Mouse (Mus musculus): ENCODE results near the gene Commd1.

The Commd1 gene

DNA sequence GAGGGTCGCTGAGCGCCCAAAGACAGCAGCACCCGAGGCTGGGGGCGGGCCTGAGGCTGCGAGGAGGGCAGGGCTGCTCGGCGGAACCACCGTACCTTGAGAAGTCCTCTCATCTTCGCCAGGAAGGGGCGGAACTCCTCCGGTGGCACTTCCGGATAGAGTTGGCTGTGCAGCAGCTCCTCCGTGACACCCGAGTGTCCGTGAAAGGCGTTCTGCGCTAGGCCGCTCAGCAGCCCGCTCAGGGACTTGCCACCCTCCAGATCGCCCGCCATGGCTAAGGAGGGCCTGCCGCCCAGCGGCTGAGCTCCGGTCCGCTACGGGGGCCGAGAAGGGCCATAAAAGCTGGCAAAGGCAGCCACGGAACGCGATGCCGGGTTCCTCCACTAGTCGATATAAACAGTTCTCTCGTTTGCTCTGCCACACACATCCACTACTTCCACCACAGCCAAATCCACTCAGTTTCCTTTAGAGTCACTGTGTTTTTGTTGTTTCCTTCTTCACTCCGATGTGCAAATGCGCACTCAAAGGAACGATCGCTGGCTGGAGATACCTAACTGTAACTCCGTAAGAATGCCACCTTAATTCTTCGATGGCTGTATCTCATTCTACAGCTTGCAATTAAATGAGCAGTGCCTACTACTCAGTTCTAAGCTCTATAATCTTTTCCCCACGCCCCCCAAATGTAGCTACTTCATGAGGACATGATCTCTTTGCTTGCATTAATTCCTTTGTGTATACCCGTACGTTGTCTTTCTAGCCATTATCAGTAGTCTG, at the start of gene Commd1, which contains the start of gene Gm28048:
TSS of gene Commd1 (minus strand) at position 399 of the 774 bp plus-strand sequence.
TSS of gene Gm28048 (minus strand) at position 107 of the 774 bp plus-strand sequence.
- in situ Hi-C loops (cut with MboI, MseI), result no loop called here

DNA sequence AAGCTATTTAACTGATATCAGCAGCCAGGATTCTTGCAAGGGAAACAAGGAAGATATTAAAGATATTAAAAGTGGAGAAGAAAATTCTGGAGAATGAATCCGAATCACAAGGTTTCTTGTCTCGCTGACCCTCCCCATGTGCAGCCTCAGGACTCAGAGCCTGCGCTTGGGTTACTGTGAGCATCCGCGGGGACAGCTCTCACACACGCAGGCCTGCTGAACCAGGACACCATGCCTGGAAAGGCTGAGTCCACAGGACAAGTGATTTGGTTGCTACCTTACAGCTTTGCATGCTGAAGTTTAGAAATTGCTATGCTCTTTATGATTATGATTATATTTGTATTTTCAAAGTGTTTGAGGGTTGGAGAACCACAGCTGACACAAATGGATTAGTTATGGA, 47.2 kb upstream of the Commd1 start:
- in situ Hi-C loops (cut with MboI, MseI), result no loop called here

DNA sequence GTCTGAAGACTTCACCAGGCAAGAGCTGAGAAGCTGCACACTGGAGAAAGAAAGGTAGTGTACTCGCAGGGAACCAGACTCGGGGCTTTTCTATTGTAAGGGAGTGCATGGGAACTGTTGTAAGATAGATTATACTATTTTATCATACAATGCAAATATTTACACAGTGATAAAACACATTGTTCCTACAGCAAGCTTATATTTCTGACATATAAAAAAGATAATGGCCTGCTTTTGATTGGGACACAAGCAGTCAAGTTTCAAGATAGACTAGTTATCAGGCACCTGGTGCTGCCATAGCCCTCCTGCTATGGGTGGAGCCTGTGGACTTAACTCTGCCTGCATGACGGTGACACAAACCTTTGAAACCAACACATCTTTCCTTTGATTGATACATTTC, 46.8 kb upstream of the Commd1 start:
- in situ Hi-C loops (cut with MboI, MseI), result no loop called here

DNA sequence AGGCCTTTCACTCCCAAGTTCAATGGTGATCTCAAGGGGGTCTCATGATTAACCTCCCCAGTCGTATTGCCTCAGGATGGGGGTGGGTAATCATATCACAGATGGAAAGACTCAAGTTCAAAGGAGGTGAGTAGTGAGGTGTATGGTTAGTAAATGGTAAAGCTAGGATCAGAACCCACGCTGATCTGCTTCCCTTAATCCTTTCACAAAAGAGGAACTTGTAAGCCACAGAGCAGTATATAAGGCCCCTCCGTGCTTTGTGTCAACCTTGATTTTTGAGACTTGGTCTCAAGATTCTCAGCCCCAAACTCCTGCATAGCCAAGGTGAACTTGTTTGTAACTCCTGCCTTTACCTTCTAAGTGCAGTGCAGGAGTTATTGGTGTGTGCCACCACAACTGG, 42.0 kb upstream of the Commd1 start:
- in situ Hi-C loops (cut with MboI, MseI), result no loop called here

DNA sequence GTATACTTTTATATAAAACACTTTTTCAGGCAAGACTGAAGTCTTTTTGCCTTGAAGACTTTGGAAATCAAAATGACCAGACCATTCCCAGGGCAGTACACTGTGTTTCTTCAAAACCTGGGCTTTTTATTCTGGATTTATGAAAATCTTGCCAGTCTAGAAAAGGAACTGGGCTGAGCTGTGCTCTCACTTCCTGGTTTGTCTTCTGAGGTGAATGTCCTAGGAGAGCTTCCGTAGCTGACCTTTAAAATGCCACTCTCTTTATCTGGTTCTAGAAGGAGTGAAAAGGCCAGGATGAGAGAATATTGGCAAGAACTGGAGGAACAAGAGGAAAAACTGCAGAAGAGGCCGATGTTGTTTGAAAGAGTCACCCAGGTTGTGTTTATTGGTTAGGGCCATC, 41.0 kb upstream of the Commd1 start:
- in situ Hi-C loops (cut with MboI, MseI), result no loop called here

DNA sequence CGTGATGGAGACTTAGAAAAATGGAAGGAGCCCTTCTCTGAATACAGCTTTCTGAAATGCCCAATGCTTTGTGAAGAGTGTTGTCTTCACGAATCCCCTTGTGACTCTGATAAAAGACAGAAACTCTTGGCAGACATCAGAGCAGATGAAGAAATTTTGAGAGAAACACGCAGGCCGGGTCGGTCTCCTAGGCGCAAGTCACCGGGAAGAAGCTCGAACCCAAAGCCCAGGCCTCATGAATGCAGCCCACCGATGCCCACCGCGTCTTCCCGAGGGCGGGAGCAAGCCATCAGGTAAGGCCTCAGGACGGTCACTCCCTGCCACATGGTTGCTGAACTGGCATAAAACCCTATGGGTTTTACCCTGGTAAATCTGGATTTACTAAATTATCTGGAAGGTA, 38.7 kb upstream of the Commd1 start:
- in situ Hi-C loops (cut with MboI, MseI), result no loop called here

DNA sequence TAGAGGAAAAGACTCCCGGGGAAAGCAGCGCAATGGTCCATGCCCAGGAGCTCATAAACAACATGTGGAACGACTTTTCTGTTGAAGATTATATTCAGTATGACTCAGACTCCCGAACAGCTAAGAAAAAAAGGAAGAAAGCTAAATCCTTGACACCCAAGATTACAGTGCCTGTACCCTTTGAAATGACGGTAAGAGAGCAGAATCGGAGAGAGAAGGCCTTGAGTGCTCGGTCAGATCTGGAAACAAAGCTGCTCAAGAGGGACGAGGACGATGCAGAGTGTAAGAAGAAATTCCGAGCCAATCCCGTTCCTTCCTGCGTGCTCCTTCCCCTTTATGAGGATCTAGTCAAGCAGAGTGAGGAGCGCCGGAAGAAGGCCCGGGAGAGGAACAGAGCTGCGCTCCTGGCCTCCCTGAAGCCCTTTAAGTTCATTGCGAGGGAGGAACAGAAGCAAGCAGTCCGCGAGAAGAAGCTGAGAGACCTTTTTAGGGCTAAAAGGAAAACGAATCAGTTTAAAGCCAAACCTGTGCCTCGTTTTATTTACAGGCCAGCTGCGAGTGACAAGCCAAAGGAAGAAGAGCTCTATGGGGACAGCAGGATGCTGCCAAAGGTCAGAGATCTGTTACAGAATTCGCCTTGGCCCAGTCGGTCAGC, 38.1 kb upstream of the Commd1 start:
- in situ Hi-C loops (cut with MboI, MseI), result no loop called here

DNA sequence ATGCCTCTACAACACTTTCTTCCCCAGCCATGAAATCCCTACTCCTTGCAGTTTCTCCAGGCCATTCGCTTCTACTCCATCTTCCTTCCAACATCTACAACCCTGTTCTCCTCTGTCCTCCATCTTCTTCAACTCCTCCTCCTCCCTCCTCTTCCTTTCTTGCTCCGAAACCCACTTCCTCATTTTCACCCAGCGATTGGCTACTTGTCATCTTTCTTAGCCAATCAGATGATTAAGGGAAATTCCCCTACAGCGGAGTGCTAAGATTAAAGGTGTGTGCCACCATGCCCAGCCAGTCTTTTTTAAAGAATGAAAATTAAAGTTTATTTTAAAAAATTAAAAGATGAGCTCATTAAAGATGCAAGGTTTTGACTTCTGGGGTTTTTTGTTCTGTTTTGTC, 35.8 kb upstream of the Commd1 start:
- in situ Hi-C loops (cut with MboI, MseI), result loop anchor here in 1 of 2 experiments (5.0 kb wide), 1 partner anchor 49 kb away; no protein-coding TSS in a partner anchor

DNA sequence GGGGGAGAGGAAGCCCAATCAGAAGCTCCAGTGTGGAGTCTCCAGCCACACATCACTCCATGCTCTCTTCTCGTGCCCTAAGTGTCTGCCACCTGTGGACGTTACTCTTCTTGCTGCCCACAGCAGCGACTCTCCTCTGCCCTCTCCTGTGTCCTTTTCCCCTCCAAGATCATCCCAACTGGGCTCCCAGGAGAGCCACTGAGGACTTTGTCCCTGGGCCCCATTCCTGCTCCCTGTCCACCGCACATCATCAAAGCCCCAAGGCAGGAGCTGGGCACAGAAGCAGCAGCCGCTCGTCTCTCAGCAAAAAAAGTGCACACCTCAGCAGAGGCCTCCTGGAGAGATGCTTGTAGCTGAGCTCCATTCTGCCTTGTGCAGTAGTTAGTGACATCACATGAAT, 32.8 kb upstream of the Commd1 start:
- in situ Hi-C loops (cut with MboI, MseI), result loop anchor here (5.0 kb wide), 2 partner anchors 52 to 257 kb away; no protein-coding TSS in a partner anchor

DNA sequence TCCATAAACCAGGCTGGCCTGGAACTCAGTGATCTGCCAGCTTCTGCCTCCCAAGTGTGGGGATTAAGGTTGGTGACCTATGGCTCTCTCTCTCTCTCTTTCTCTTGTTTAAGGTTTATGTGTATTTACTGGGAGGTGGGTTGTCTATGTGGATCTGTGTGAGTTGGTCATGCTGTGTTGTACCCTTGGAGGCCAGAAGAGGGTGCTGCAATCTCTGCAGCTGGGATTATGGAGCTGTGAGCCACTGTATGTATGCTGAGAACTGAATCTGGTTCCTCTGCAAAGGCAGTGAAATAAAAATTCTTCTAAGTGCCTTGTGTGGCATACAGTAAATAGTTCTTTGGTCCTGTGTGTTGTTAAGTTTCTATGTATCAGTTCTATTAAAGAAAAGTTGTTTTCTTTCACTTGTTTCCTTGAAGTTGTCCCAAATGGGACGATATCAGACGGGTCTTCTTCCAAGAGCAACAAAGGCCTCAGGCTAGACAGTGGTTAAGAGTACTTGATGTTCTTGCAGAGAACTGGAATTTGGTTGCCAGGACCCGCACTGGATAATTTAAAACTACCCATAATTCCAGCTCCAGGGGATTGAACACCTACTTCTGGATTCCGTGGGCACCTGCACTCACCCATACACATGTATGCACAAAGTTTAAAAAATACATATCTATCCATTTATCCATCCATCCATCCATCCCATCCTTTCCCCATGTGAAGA, 31.6 kb upstream of the Commd1 start:
- in situ Hi-C loops (cut with MboI, MseI), result loop anchor here in 1 of 2 experiments (5.0 kb wide), 1 partner anchor 259 kb away; no protein-coding TSS in a partner anchor

DNA sequence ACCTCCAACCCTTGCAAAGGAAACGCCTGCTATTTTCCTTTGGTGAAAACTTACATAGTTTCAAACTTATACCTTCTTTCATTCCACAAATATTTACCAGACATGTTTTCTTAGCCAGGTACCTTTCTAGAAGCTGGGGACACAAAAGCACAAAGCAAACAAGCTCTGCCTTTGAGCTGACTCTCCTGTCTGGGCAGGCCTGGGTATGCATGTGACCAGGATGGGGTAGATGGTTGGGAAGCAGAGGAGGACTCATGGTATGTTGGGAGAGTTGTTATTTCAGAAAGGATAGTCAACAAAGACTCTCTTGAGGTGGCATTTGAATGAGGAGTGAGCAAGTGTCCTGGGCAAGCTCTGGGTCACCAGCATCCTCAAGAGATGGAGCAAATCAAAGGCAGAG, 30.9 kb upstream of the Commd1 start:
- in situ Hi-C loops (cut with MboI, MseI), result loop anchor here in 1 of 2 experiments (5.0 kb wide), 1 partner anchor 259 kb away; no protein-coding TSS in a partner anchor

DNA sequence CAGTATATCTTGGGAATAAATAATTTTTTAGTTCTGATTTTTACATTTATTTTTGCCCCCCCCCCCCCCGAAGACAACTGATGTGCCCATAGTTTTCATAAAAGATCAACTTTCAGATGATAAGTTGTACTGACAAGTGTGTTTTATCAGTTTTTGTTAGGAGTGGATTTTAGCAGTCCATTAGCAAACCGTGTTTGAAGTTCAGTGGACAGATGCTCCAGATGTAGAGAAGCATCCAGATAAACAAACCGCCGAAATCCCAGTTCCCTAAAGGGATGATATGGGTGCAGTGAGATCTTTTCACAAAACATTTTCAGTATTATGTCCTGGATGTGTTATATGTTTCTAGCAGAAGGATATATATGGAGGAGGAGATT, 26.6 kb upstream of the Commd1 start:
- in situ Hi-C loops (cut with MboI, MseI), result loop anchor here in 1 of 2 experiments (5.0 kb wide), 1 partner anchor 263 kb away; no protein-coding TSS in a partner anchor

DNA sequence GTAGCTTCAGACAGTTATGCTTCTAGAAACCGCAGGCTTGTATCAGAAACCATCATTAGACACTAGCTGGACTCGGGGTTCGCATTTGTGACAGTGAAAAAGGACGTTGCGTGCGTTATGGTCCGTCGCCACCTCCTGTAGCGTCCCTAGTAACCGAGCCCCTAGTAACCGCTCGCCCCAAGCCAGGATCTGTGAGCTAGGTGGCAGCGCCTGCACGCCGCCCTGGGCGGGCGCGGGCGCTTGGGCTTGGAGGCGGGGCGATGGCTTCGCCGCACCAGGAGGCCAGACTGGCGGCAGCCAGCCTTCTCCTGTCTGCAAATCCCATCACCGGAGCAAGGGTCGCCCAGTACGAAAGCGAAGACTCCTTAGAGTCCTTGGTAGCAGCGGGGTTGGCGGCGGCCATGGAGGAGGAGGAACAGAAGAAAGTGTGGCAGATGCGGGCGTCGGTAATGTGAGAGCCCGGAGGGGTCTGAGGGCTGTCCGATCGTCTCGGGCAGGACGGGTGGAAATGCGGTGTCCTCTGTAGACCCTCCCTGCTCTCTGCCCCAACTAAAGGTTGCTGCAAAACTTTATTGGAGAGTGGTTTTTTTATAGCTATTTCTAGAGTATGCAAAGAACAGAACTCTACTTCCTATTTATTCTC, 26.1 kb upstream of the Commd1 start:
- in situ Hi-C loops (cut with MboI, MseI), result loop anchor here in 1 of 2 experiments (5.0 kb wide), 1 partner anchor 264 kb away; no protein-coding TSS in a partner anchor

DNA sequence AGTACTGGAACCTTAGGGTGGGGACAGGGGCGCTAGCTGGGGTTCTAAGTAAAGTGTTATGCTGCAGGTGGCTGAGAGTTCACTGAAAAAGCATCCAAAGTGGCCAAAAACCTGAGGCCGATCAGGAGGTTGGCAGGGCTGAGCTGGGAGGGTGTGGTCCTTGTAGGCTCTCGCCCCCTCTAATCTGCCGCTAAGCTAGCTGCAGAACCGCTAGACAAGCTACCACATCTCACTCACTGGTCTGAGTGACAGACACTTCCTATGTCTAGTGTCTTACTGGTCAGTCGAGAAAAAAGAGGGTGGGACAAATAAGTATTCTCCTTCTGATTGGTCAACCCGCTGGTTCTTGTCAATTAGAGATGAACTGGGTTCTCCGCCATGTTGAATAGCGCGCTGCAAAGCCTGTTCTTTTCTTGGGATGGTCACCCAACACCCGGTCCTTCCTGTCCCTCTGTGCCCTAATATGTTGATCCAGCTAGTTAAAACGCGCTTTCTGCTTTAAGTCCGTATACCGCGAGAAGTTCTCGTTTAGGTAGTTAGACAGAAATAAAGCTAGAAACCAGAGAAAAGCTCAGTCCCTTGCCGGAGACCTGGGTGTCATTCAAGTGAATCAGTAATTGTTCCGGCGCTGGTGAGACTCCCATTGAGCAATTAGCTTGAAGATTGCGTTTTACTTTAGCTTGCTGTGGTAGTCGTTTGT, 25.4 kb upstream of the Commd1 start, which contains the start of gene Fam161a:
TSS of gene Fam161a (plus strand) at position 51 of the 700 bp plus-strand sequence.
- in situ Hi-C loops (cut with MboI, MseI), result loop anchor here in 1 of 2 experiments (5.0 kb wide), 1 partner anchor 265 kb away; no protein-coding TSS in a partner anchor

DNA sequence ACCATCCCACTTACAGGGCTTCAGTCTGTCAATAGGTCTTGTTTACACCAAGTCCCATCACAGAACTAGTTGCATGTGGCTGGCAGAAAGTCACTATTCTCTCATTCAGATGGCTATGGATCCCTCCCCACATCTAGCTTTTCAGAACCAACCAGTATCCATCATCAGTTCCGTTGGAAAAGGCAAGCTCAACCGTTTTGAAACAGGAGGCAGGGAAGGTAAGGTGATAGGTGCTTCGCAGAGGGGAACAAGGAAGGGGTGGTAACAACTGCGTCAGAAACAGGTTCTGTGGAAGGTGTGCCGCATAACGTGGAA, 24.9 kb upstream of the Commd1 start:
- in situ Hi-C loops (cut with MboI, MseI), result loop anchor here in 1 of 2 experiments (5.0 kb wide), 1 partner anchor 265 kb away; no protein-coding TSS in a partner anchor

DNA sequence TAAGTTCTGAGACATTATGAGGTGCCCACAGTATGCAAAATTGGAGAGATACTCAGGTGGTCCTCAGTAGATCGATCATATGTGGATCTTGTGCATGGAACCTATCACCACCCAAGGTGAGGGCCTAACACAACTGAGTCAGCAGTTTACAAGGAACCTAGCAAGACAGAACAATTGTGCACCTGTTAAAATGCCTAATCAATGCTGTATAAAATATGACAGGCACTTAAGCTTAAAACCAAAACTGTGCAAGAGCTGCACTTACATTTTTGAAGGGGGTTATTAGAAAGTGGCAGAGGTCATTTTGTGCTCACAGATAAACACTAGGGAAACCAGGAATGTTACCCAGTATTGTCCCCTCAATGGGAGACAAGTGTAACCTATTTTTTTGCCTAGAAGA, 23.1 kb upstream of the Commd1 start:
- in situ Hi-C loops (cut with MboI, MseI), result loop anchor here in 1 of 2 experiments (5.0 kb wide), 1 partner anchor 267 kb away; no protein-coding TSS in a partner anchor

DNA sequence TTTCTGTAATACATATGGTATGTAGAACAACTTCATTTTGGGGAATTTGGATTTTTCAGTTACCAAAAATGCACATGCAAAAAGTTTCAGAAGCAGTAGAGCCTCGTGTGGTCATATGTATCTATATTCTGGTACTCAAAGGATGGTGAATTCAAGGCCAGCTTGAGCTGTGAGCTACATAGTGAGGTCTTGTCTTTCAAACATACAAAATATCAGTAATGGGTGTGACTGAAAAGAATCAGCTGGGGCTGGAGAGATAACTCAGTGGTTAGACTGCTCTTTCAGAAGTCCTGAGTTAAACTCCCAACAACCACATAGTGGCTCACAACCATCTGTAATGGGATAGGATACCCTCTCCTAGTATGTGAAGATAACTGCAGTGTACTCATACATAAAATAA, 16.1 kb upstream of the Commd1 start:
- in situ Hi-C loops (cut with MboI, MseI), result no loop called here

DNA sequence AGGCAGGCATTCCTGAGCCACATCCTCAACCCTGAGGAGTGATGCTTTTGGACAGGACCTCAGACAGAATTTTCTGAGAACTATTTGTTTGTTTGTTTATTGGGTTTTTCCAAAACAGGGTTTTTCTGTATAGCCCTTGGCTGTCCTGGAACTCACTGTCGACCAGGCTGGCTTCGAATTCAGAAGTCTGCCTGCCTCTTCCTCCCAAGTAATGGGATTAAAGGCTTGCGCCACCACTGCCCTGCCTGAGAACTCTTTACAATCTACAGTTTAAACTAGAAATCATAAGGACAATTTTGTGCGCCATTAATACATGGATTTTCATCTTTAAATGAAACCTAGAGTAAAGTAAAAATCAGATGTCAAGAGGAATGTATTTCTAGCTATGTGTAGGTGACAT, 13.3 kb upstream of the Commd1 start:
- in situ Hi-C loops (cut with MboI, MseI), result no loop called here

DNA sequence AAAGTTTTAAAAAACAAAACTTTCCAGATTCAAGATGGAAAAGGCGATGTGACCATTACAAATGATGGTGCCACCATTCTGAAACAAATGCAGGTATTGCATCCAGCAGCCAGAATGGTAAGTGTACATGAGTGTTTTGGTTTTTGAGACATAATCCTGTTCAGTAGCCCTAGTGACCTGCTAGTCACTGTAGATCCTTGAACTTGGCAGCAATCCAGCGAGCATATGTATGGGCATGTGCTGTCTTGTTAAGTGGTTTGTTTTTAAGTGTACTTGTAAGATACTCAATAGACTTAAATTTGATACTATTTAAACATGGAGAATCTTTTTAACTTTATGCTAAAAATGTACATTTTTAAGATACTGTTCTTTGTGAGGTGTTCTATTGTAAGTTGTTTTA, 12.1 kb upstream of the Commd1 start:
- in situ Hi-C loops (cut with MboI, MseI), result no loop called here

DNA sequence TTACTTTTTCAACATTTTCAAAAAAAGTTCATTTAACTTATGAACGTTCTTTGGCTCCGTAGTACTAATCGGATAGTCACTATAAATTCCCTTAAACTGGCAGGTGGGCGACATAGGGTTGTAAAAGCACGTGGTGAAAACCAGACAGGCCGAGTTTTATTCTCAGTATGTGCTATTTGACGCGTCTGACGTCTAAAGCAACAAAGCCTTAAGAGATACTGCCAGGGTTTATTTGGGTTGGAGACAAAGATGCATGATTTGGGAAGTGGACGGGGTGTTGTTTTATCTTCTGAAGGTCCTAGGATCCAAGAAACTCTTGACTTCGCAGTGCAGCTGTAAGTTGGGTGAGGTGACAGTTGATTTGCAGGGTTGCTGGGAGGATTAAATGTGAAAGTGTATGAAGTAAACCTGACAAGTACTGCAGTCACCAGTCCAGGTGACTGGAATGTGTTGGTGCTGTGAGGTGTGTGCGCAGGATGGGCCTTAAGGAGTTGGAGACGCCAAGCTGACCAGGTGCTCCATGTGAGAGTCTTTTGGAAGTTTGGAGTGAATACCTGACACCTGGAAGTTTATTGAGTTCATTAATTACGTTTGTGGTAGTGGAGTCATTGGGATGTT, 9.1 kb upstream of the Commd1 start:
- in situ Hi-C loops (cut with MboI, MseI), result no loop called here

All from T-helper 17 cell (primary cell).